Mouse (Mus musculus): ENCODE results near the gene Ndufv1. TPM values are rescaled to one million over a fixed set of nuclear protein-coding genes. Genes with fewer than 3 reads are reported as not detected.

Gene Ndufv1
- polyA plus RNA-seq (2012) = 378 and 401 TPM in 2 replicates

DNA sequence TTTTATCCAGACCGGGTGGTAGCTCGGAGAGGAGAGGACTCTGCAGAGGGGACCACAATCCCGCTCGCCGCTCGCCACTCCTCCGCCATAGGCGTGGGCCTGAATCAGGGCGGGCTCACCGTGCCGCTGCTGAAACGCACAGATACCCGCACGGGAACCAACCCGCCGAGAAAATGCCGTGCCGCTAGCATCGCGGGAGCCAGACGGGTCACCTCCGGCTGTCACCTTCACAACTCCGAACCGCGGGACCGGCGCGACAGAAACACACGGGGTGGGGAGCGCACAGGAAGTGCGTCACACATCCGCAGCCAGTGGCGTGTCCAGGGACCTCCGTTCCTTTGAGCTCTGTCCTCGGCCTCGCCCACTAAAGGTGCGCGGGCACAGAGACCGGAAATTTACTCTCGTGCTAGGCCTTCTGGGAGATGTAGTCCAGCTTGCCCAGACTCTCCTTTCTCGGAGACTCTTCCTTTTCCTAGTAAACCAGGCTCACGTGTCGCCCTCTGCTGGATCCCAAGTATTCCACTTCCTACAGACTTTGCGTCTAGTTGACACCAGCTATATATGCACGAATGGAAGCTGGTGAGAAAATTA lies at the start of gene Ndufv1:
TSS of gene Ndufv1 (minus strand) at position 375 of the 591 bp plus-strand sequence.
- no peak for TF ChIP-seq GATA1 (IDR thresholded peaks at IDR 0.05; ENCODE audit: low read length)

DNA sequence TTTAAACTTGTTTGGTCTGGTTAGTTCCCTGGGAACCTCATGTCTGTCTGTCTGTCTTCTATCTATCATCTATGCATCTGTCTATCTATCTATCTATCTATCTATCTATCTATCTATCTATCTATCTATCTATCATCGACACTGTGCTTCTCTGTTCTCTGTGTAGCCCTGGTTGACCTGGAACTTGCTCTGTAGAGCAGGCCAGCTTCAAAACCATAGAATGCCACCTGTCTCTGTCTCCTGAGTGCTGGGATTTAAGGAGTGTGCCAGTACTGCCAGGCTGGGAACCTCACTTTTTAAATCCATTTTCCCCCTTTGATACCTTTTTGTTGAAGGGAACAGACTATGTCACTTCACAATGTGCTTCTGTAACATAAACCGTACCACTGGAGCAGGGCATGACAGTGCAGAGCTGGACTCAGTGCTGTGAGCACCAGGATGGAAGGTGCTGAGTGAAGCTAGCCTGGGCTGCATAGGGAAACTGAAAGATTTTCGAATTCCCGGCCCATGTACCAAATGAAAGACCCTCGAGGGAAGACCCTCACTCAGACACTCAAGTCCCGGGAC lies 48.4 kb upstream of the Ndufv1 start:
- TF ChIP-seq GATA1 (IDR thresholded peaks at IDR 0.05; ENCODE audit: low read length) = no peak

DNA sequence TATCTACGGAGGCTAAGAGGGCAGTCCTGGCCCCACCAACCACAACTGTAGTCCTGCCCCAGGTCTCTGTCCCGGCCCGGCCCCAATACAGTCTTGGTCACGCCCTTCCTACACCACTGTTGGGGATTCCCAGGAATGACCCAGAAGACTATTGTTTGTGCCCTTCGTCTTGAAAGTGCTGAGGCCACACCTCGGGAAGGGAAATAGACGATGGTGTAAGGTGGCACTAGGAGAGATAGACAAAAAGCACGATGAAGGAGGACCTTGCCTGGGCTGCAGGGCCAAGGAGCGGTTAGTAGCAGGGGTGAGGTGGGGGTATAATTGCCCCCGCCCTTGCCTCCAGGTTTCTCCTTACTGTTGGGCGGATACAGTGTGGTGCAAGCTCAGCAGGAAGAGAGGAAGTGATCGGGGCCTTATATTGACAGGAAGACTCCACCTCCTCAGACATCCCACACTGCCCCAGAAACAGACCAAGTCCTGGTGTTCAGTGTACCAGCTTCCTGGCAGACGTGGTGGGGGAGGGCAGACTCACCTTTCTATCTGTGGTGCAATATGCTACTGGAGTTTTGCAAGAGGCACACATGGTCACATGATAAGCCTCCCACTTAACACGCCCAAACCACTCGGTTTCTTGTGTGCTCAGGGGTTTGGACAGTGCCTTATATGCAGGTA lies 46.6 kb upstream of the Ndufv1 start, which contains the start of gene Gstp3:
TSS of gene Gstp3 (minus strand) at position 501 of the 672 bp plus-strand sequence.
- no peak for TF ChIP-seq GATA1 (IDR thresholded peaks at IDR 0.05; ENCODE audit: low read length)

DNA sequence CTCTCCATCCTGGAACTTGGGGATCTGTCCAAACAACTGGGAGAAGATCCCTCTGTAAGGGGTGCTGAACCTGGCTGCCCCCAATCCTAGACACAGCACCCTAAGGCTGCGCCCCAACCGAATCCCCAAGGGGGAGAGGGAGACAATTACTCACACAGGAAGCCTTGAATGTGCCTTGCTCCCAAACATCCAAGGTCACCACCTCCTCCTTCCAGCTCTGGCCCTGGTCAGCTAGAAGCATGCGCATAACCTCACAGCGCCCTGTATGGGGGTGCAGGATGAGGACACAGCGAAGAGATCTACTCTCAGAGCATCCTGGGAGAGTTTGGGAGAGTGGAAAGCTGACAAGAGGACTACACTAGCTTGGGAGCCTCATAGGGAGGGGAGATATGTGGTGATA lies 46.0 kb upstream of the Ndufv1 start:
- TF ChIP-seq GATA1 (IDR thresholded peaks at IDR 0.05; ENCODE audit: low read length) = no peak

DNA sequence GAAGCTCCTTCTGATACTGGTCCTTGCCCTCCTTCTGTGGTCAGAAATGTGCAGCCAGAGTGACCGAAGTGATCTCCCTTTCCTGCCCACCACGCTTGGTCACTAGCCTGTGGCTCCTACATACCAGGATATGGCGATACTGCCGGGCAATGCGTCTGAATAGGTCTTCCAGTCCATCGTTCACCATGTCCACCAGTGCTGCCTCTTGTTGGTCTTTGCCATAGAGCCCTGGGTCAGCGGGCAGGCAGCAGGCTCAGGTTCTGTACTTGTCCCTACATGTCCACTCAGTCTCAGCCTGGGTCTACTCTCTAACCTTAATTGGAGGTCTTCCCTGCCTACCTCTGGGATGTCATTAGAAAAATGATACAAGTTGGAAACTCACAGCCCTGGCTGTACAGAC lies 45.4 kb upstream of the Ndufv1 start:
- TF ChIP-seq GATA1 (IDR thresholded peaks at IDR 0.05; ENCODE audit: low read length) = no peak

DNA sequence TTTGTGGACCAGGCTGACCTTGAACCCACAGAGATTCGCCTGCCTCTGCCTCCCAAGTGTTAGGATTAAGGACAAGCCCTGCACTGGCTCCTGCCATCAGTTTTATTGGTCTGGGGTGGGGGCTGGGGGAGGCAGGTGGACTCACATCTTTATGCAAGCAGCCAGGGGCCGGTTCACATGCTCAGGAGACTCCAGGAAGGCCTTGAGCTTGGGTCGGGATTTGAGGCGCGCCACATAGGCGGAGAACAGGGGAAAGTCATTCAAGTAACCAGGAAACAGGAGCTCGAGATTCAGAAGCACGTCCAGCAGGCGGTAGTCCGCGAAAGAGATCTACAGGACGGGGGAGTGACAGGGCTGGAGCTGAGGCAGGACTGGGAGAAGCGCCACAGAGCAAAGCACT lies 44.8 kb upstream of the Ndufv1 start:
- TF ChIP-seq GATA1 (IDR thresholded peaks at IDR 0.05; ENCODE audit: low read length) = no peak

DNA sequence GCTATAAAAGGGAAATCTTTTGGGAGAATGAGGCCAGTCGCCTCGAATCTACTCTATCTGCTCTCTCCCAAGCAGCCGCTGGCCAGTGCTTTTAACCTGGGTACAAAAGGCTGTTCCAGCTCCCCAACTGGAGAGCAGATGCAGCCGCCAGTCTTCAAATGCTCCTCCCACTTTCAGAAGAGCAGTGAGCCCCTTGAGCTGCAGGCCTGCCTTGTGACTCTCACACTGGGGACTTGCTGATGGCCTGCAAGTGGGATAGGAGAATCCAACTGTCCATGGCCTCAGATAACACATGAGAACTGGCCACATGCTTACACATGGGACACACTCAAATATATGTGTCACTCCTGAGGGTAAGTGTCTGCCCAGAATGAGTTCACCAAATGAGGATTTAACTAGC lies 44.1 kb upstream of the Ndufv1 start:
- TF ChIP-seq GATA1 (IDR thresholded peaks at IDR 0.05; ENCODE audit: low read length) = no peak

DNA sequence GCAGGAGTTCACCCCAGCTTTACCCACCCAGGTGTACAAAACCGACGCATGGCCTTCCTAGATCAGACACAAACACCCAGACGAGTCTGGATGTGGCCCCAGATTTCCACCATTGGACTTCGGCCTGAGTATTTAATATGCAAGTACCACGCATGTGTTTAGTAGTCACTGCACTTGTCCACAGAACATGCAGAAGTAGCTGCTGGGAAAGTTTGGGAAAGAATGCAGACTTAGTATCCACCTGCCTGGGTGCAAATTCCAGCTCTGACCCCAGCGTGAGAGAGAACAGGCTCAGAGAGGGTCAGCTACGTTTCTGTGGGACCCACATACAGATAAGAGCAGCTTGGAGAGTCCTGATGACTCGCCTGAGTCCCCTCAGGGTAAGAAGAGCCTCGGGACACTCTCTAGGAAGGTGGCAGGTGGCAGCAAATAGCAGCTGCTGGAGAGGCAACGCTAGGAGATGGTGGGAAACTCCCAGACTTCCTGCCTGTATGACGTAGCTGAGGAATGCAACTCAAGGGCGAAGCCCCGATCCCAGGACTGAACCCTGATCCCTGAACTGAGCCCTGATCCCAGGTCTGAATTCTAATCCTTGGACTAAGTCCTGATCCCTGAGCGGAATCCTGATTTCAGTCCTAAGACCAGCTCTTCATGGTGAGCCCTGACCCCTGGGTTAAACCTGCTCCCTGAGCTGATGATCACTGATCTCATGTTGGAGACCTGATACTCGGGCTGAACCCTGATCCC lies 43.5 kb upstream of the Ndufv1 start:
- no peak for TF ChIP-seq GATA1 (IDR thresholded peaks at IDR 0.05; ENCODE audit: low read length)

DNA sequence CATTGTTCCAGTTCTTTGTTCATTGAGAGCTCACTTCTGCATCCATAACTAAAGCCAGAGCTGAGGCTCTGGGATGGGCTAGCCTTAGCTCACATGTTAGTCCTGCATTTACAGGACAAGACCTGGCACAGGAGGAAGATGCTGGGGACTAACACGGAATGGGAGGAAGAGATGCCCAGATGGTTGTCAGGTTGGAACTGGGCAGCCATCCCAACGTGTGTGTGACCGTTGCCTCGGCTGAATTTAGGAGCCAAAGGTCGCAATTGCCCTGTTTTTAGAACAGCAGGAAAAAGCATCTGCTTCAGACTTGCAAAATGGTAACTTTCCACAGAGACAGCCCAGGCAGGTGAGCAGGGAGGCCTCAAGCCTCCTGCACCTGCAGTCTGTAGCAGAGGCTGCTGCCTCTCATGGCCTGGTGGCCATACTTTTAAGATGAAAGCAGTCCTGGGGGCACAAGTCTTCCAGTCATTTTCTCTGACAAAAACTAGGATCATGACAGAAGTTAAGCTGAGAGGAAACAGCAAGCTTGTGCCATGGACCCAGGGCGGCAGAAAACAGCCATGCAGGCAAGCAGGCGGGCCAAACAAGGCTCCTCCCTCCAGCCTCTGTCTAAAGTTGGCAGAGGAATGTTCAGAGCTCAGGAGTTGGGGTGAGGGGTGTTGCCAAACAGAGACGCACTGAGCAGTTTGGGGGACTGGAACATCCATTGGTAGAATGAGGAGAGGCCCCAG lies 42.8 kb upstream of the Ndufv1 start:
- no peak for TF ChIP-seq GATA1 (IDR thresholded peaks at IDR 0.05; ENCODE audit: low read length)

DNA sequence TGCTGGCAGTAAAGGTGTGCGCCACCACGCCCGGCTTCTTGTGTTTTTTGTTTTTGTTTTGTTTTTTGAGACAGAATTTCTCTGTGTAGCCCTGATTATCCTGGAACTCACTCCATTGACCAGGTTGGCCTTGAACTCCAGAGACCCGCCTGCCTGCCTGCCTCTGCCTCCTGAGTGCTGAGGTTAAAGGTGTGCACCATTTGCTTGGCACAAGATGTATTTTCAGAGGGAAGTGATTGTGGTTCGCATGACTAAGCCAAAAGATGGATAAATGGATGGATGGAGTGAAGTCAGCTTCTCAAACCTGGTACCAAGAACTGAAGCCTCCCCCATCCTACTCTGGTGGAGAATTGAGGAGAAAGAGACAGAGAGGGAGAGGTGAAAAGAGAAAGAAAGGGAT lies 42.0 kb upstream of the Ndufv1 start:
- no peak for TF ChIP-seq GATA1 (IDR thresholded peaks at IDR 0.05; ENCODE audit: low read length)

DNA sequence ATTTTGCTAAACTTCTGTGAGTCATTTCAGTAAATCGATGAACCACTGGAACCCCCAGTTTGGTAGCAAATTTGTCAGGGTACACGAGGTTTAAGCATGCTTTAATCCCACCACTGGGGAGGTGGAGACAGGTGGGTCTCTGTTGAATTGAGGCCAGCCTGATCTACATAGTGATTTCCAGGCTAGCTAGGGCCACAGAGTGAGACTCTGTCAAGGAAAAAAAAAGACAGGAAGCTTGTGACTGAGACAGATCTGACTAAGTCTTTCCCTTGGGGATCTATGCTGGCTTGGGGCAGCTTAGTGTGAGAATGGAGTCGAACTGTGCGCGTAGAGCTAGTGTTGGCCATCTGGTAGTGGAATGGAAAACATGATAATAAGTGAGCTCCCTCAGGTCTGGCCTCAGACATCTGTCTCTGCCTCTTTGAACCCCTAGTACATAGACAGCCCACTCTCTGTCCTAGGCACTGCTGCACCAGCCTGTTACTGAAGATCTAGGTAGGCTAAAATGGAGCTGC lies 40.0 kb upstream of the Ndufv1 start:
- no peak for TF ChIP-seq GATA1 (IDR thresholded peaks at IDR 0.05; ENCODE audit: low read length)

DNA sequence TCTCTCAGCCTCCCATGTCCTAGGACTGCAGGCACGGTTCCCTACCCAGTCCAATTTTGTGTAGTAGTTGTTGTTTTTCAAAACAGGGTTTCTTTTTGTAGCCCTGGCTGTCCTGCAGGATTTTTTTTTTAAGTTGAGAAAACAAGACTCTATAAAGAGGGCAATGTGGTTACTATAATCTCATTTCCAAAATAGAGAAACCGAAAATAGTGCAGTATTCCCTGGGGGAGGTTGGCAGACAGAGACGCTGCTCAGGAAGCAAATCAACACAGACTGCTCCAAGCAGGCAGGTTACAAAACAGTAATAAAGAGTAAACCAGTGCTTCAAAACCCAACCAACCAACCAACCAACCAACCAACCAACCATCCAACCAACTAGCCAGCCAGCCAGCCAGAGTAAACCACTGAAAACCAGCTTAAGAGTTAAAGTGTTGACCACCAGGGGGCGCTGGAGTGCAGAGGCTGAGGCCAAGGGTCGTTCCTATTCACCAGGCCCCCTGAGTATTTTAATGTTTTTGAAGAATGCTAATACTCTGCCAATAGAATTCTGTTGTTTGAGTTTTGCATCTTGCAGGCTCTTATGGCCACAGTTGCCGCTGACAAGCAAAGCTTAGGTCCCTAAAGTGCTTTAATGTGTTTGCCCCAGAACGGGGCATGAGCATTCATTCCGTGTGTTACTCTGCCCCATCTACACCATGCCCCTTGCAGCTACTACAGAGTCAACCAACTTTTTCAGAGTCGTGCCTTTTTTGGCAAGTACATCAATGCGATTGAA lies 39.3 kb upstream of the Ndufv1 start:
- no peak for TF ChIP-seq GATA1 (IDR thresholded peaks at IDR 0.05; ENCODE audit: low read length)

DNA sequence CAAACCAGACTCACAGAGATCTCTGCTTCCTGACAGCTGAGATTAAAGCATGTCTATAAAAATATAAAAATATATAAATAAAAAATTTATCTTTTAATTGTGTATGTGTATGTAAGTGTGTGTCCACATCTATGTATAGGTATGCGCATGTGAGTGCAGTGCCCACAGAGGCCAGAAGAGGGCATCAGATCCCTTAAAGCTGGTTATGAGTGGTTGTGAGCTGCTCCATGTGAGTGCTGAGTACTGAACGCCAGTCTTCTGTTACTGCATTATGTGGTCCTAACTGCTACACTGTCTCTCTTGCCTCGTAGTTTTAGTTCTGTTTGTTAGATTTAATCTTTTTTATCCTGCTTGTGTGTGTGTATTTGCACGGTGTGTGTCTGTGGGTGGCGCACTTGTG lies 38.4 kb upstream of the Ndufv1 start:
- TF ChIP-seq GATA1 (IDR thresholded peaks at IDR 0.05; ENCODE audit: low read length) = no peak

DNA sequence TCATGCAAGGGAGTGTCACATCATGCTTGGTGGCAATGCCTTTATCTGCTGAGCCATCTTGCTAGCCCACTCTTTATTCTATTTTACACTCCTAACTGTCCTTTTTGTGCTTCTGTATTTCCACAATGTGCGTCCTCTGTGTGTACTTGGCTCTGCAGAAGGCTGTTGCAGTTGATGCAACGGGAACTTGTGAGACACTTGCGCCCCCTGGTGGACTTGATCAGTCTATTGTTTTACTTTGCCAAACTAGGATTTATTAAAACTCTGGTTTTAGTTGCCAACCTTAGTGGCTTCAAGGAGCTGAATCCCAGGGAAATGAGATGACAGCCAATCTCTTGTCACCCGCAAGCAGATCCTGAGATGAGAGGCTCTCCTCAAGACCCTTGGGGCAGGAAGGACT lies 35.3 kb upstream of the Ndufv1 start:
- no peak for TF ChIP-seq GATA1 (IDR thresholded peaks at IDR 0.05; ENCODE audit: low read length)

DNA sequence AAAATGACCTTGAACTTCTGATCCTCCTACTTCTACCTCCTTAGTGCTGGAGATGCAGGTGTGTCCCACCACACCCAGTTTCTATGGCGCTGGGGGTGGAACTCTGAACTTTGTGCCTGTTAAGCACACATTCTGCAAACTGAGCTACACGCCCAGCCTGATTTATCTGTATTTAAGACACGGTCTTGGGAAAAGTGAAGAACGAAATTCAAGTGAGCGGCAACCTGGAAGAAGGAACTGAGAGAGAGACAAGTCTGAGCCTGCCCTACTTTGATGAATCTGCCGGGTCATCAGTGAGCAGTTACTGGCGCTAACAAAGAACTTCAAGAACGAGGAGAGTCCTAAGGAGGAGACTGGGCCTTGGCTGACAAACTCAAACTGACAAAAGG lies 34.3 kb upstream of the Ndufv1 start:
- TF ChIP-seq GATA1 (IDR thresholded peaks at IDR 0.05; ENCODE audit: low read length) = no peak
